Mouse (Mus musculus): ENCODE measurements at regions not wholly inside any gene's neighbourhood (a gene's known extent, or its start where the extent isn't known, plus 50 kb on each side); places are given as distances from the start of the nearest gene placed in this dataset.

GRCm38 (mm10) chr8:91990048-91990447 is 188.2 kb upstream of the Irx3 start:
- 66% methylated on average over 3 of the region's 3 CpGs for WGBS
- Histone ChIP-seq H3K27me3 (peaks cover 100% of the 10 kb centered on the region), H3K9me3 (peaks cover 8% of the 10 kb centered on the region)

GRCm38 (mm10) chr8:91988866-91989633 is 187.2 kb upstream of the Irx3 start:
- Histone ChIP-seq H3K9me3 (peaks cover 8% of the 10 kb centered on the region), H3K27ac (no peak overlapping the region), H3K27me3 (peaks cover 100% of the 10 kb centered on the region), H3K36me3 (no peaks in the 10 kb centered on the region), H3K4me3 (no peak overlapping the region), H3K4me1 (0 out of 2 replicates have a peak, but pooled peaks cover 6% of the 10 kb centered on the region), H3K4me2 (replicated peaks) (no peak overlapping the region), H3K9ac (no peak overlapping the region)
- WGBS = 57% methylated on average over 11 of the region's 11 CpGs
- no peak for ATAC-seq (ENCODE audit: low FRiP score, low read depth)

More at GRCm38 (mm10) chr8:91990048-91990447, 188.2 kb upstream of the Irx3 start:
- ATAC-seq (ENCODE audit: low FRiP score, low read depth) = no peak
- Histone ChIP-seq H3K9ac (no peak overlapping the region), H3K36me3 (no peaks in the 10 kb centered on the region), H3K4me2 (replicated peaks) (no peak overlapping the region), H3K4me1 (0 out of 2 replicates have a peak, but pooled peaks cover 7% of the 10 kb centered on the region), H3K4me3 (no peak overlapping the region), H3K27ac (no peak overlapping the region)

GRCm38 (mm10) chr8:91987854-91988253 is 186.0 kb upstream of the Irx3 start:
- no peak for ATAC-seq (ENCODE audit: low FRiP score, low read depth)
- WGBS = 46% methylated on average over 6 of the region's 6 CpGs
- Histone ChIP-seq H3K27ac (no peak overlapping the region), H3K4me1 (0 out of 2 replicates have a peak, but pooled peaks cover 6% of the 10 kb centered on the region), H3K36me3 (no peaks in the 10 kb centered on the region), H3K4me3 (no peak overlapping the region), H3K4me2 (replicated peaks) (no peak overlapping the region), H3K9me3 (peaks cover 8% of the 10 kb centered on the region), H3K9ac (no peak overlapping the region), H3K27me3 (peaks cover 100% of the 10 kb centered on the region)

- Histone ChIP-seq H3K9ac (no peak overlapping the region), H3K4me1 (no peaks in the 10 kb centered on the region), H3K4me2 (replicated peaks) (no peak overlapping the region), H3K27me3 (peaks cover 76% of the 10 kb centered on the region), H3K27ac (no peak overlapping the region), H3K36me3 (no peaks in the 10 kb centered on the region), H3K9me3 (peaks cover 8% of the 10 kb centered on the region), H3K4me3 (no peak overlapping the region)
- no peak for ATAC-seq (ENCODE audit: low FRiP score, low read depth)
- 51% methylated on average over 2 of the region's 2 CpGs for WGBS
Measured at GRCm38 (mm10) chr8:91983171-91983570, 181.3 kb upstream of the Irx3 start.

- H3K27me3 ChIP-seq = peaks cover 82% of the 10 kb centered on the region
Measured at GRCm38 (mm10) chr8:91976900-91977585, 175.2 kb upstream of the Irx3 start.

GRCm38 (mm10) chr8:91975460-91975859 is 173.6 kb upstream of the Irx3 start:
- Histone ChIP-seq H3K9ac (no peak overlapping the region), H3K27me3 (peaks cover 98% of the 10 kb centered on the region), H3K36me3 (no peaks in the 10 kb centered on the region), H3K4me2 (replicated peaks) (no peak overlapping the region), H3K4me3 (no peak overlapping the region), H3K9me3 (no peaks in the 10 kb centered on the region), H3K4me1 (peaks cover 14% of the 10 kb centered on the region), H3K27ac (no peak overlapping the region)
- no peak for ATAC-seq (ENCODE audit: low FRiP score, low read depth)
- 75% methylated on average over 2 of the region's 2 CpGs for WGBS

More at GRCm38 (mm10) chr8:91976900-91977585, 175.2 kb upstream of the Irx3 start:
- Histone ChIP-seq H3K36me3 (no peaks in the 10 kb centered on the region), H3K9ac (no peak overlapping the region), H3K27ac (no peak overlapping the region), H3K4me1 (peaks cover 11% of the 10 kb centered on the region), H3K4me2 (replicated peaks) (no peak overlapping the region), H3K4me3 (no peak overlapping the region), H3K9me3 (no peaks in the 10 kb centered on the region)
- ATAC-seq (ENCODE audit: low FRiP score, low read depth) = no peak
- WGBS = 50% methylated on average over 9 of the region's 9 CpGs

- Histone ChIP-seq H3K27me3 (peaks cover 99% of the 10 kb centered on the region), H3K4me2 (replicated peaks) (no peak overlapping the region), H3K36me3 (no peaks in the 10 kb centered on the region), H3K9me3 (no peaks in the 10 kb centered on the region), H3K9ac (no peak overlapping the region), H3K4me3 (no peak overlapping the region), H3K27ac (no peak overlapping the region), H3K4me1 (peaks cover 14% of the 10 kb centered on the region)
- no peak for ATAC-seq (ENCODE audit: low FRiP score, low read depth)
- WGBS = 60% methylated on average over 3 of the region's 3 CpGs
Measured at GRCm38 (mm10) chr8:91974636-91975035, 172.8 kb upstream of the Irx3 start.

GRCm38 (mm10) chr8:91973951-91974439 is 172.1 kb upstream of the Irx3 start:
- Histone ChIP-seq H3K27ac (no peak overlapping the region), H3K4me1 (peaks cover 14% of the 10 kb centered on the region), H3K36me3 (no peaks in the 10 kb centered on the region), H3K27me3 (peaks cover 99% of the 10 kb centered on the region), H3K9ac (no peak overlapping the region), H3K9me3 (no peaks in the 10 kb centered on the region), H3K4me3 (no peak overlapping the region), H3K4me2 (replicated peaks) (peak overlapping the region; percentile 23)
- ATAC-seq (ENCODE audit: low FRiP score, low read depth) = no peak
- 12% methylated on average over 18 of the region's 18 CpGs for WGBS

- peaks cover 100% of the 10 kb centered on the region for H3K27me3 ChIP-seq
- ATAC-seq (ENCODE audit: low FRiP score, low read depth) = no peak
- H3K9ac ChIP-seq = no peak overlapping the region
- no peak overlapping the region for H3K4me3 ChIP-seq
- no peaks in the 10 kb centered on the region for H3K36me3 ChIP-seq
- H3K27ac ChIP-seq = no peak overlapping the region
- no peak overlapping the region for H3K4me2 ChIP-seq (replicated peaks)
- 75% methylated on average over 16 of the region's 16 CpGs for WGBS
- H3K9me3 ChIP-seq = no peaks in the 10 kb centered on the region
- H3K4me1 ChIP-seq = 0 out of 2 replicates have a peak, but pooled peaks cover 3% of the 10 kb centered on the region
Measured at GRCm38 (mm10) chr8:91967407-91967806, 165.5 kb upstream of the Irx3 start.

- Histone ChIP-seq H3K36me3 (no peaks in the 10 kb centered on the region), H3K4me3 (no peak overlapping the region), H3K9ac (no peak overlapping the region), H3K27me3 (peaks cover 100% of the 10 kb centered on the region), H3K27ac (no peak overlapping the region), H3K9me3 (no peaks in the 10 kb centered on the region), H3K4me2 (replicated peaks) (no peak overlapping the region), H3K4me1 (0 out of 2 replicates have a peak, but pooled peaks cover 3% of the 10 kb centered on the region)
- no peak for ATAC-seq (ENCODE audit: low FRiP score, low read depth)
- WGBS = 51% methylated on average over 19 of the region's 19 CpGs
Measured at GRCm38 (mm10) chr8:91966891-91967370, 165.1 kb upstream of the Irx3 start.

GRCm38 (mm10) chr8:91961696-91962095 is 159.8 kb upstream of the Irx3 start:
- H3K36me3 ChIP-seq = no peaks in the 10 kb centered on the region
- ATAC-seq (ENCODE audit: low FRiP score, low read depth) = no peak
- no peak overlapping the region for H3K27ac ChIP-seq
- no peak overlapping the region for H3K4me2 ChIP-seq (replicated peaks)
- no peaks in the 10 kb centered on the region for H3K4me1 ChIP-seq
- H3K9me3 ChIP-seq = no peaks in the 10 kb centered on the region
- no peak overlapping the region for H3K9ac ChIP-seq
- peaks cover 99% of the 10 kb centered on the region for H3K27me3 ChIP-seq
- H3K4me3 ChIP-seq = no peak overlapping the region
- 76% methylated on average over 5 of the region's 5 CpGs for WGBS

- H3K27ac ChIP-seq = no peak overlapping the region
- no peak overlapping the region for H3K4me2 ChIP-seq (replicated peaks)
- 58% methylated on average over 6 of the region's 6 CpGs for WGBS
- peaks cover 96% of the 10 kb centered on the region for H3K27me3 ChIP-seq
- no peaks in the 10 kb centered on the region for H3K9me3 ChIP-seq
- ATAC-seq (ENCODE audit: low FRiP score, low read depth) = no peak
- no peaks in the 10 kb centered on the region for H3K4me1 ChIP-seq
- no peak overlapping the region for H3K4me3 ChIP-seq
- H3K36me3 ChIP-seq = no peaks in the 10 kb centered on the region
- H3K9ac ChIP-seq = no peak overlapping the region
Measured at GRCm38 (mm10) chr8:91955170-91955569, 153.3 kb upstream of the Irx3 start.

Data from limb, embryonic 13.5 days (tissue).